Mouse (Mus musculus): ENCODE data around the gene Pitx1.

Pitx1 gene

GRCm38 (mm10) chr13:55775056-55775455 is 60.9 kb downstream of the Pitx1 start:
- DNase-seq: no peak
